Mouse (Mus musculus) neural tube, embryonic 11.5 days (tissue): ENCODE results near the gene Ddo. TPM values are rescaled to one million over a fixed set of nuclear protein-coding genes. Genes with fewer than 3 reads are reported as not detected.

ENCODE experiments used
- ATAC-seq: fragments of 200-750 bp; cut with Nextera tagmentation; 2 replicates; pipeline ENCODE4 v1.8.0; 2017; ENCODE audit warnings: moderate number of reproducible peaks, mild to moderate bottlenecking, moderate TSS enrichment, moderate library complexity; ENCODE audit not compliant: insufficient read depth, low FRiP score, low TSS enrichment
- DNase-seq: peaks from one replicate; pipeline ENCODE4 v3.0.0-alpha.2; 2015; ENCODE audit warnings: low spot score
- H3K27ac ChIP-seq: fragments of 300-500 bp; sonication (generic); 2 replicates; pipeline ENCODE4 v1.5.1; 2014; ENCODE audit warnings: low read depth, mild to moderate bottlenecking, low read length
- H3K27me3 ChIP-seq: fragments of 300-500 bp; sonication (generic); 2 replicates; pipeline ENCODE4 v1.6.1; 2014; ENCODE audit warnings: mild to moderate bottlenecking, low read length, mixed read lengths; ENCODE audit not compliant: control insufficient read depth, insufficient read depth
- H3K36me3 ChIP-seq: fragments of 300-500 bp; sonication (generic); 2 replicates; pipeline ENCODE4 v1.6.1; 2014; ENCODE audit warnings: mild to moderate bottlenecking, low read length, moderate library complexity, mixed read lengths; ENCODE audit not compliant: control insufficient read depth, insufficient read depth
- H3K4me1 ChIP-seq: fragments of 300-500 bp; sonication (generic); 2 replicates; pipeline ENCODE4 v1.6.1; 2014; ENCODE audit warnings: low read length, mixed read lengths; ENCODE audit not compliant: control insufficient read depth, insufficient read depth
- H3K4me2 ChIP-seq: fragments of 300-500 bp; sonication (generic); 2 replicates; pipeline ENCODE4 v1.6.1; 2014; ENCODE audit warnings: low read depth, mild to moderate bottlenecking, moderate library complexity
- H3K4me3 ChIP-seq: fragments of 300-500 bp; sonication (generic); 2 replicates; pipeline ENCODE4 v1.5.1; 2014; ENCODE audit warnings: low read depth, low read length
- H3K9ac ChIP-seq: fragments of 300-500 bp; sonication (generic); 2 replicates; pipeline ENCODE4 v1.6.1; 2014; ENCODE audit warnings: mild to moderate bottlenecking, low read length
- H3K9me3 ChIP-seq: fragments of 300-500 bp; sonication (generic); 2 replicates; pipeline ENCODE4 v1.6.1; 2016; ENCODE audit warnings: low read length; ENCODE audit not compliant: control insufficient read depth
- WGBS: fragments of 180-500 bp; shearing (Covaris S2); extraction: QIAGEN DNeasy Blood & Tissue Kit; methylation state at CpG from one replicate; pipeline ENCODE4 v1.1.7; 2014; 5-methylcytosine and 5-hydroxymethylcytosine counted together
- polyA plus RNA-seq: library from polyadenylated mRNA; unstranded; fragments of >200 nt; fragmentation: Nextera tagmentation; extraction: Ambion mirVana; gene quantifications from 2 replicates; pipeline ENCODE4 v1.2.1, GENCODE M21; 2014

Gene Ddo
- polyA plus RNA-seq, 1 experiment from 2014 or later, result 0.13 TPM

GRCm38 (mm10) chr10:40673297-40673665 lies 43.5 kb downstream of the Ddo start:
- Histone ChIP-seq H3K36me3 (no peaks in the 10 kb centered on the region), H3K9me3 (no peaks in the 10 kb centered on the region), H3K4me2 (no peak overlapping the region), H3K9ac (no peak overlapping the region), H3K4me1 (0 out of 2 replicates have a peak, but pooled peaks cover 5% of the 10 kb centered on the region), H3K4me3 (no peak overlapping the region), H3K27me3 (no peaks in the 10 kb centered on the region), H3K27ac (no peak overlapping the region)
- ATAC-seq, result no peak
- 58% methylated on average over 7 of the region's 7 CpGs for WGBS
- DNase-seq, result no peak

GRCm38 (mm10) chr10:40674151-40674550 lies 44.3 kb downstream of the Ddo start:
- H3K27me3 ChIP-seq, result no peaks in the 10 kb centered on the region
- 14% methylated on average over 13 of the region's 13 CpGs for WGBS
- DNase-seq, result peak; percentile 36
- no peak for ATAC-seq
- H3K9me3 ChIP-seq, result no peaks in the 10 kb centered on the region
- no peaks in the 10 kb centered on the region for H3K36me3 ChIP-seq
- H3K4me1 ChIP-seq, result 0 out of 2 replicates have a peak, but pooled peaks cover 5% of the 10 kb centered on the region
- H3K4me2 ChIP-seq, result peak overlapping the region; percentile 27
- H3K4me3 ChIP-seq, result no peak overlapping the region
- H3K9ac ChIP-seq, result 0 out of 2 replicates have a peak overlapping the region, but pooled peaks have one; percentile 27
- H3K27ac ChIP-seq, result no peak overlapping the region

- ATAC-seq (no peak), DNase-seq (no peak)
- Histone ChIP-seq H3K9me3 (no peaks in the 10 kb centered on the region), H3K27me3 (no peaks in the 10 kb centered on the region), H3K9ac (no peak overlapping the region), H3K4me2 (no peak overlapping the region), H3K27ac (no peak overlapping the region), H3K36me3 (no peaks in the 10 kb centered on the region), H3K4me1 (0 out of 2 replicates have a peak, but pooled peaks cover 5% of the 10 kb centered on the region), H3K4me3 (no peak overlapping the region)
- WGBS, result 90% methylated on average over 7 of the region's 7 CpGs
These were observed 46.1 kb downstream of the Ddo start for GRCm38 (mm10) chr10:40675921-40676320.

GRCm38 (mm10) chr10:40678477-40678876 lies 48.7 kb downstream of the Ddo start:
- H3K27me3 ChIP-seq, result 0 out of 2 replicates have a peak, but pooled peaks cover 2% of the 10 kb centered on the region
- no peak overlapping the region for H3K4me3 ChIP-seq
- DNase-seq (no peak), ATAC-seq (no peak)
- no peaks in the 10 kb centered on the region for H3K36me3 ChIP-seq
- no peak overlapping the region for H3K4me2 ChIP-seq
- H3K27ac ChIP-seq, result no peak overlapping the region
- 0 out of 2 replicates have a peak, but pooled peaks cover 3% of the 10 kb centered on the region for H3K4me1 ChIP-seq
- WGBS, result 88% methylated on average over 3 of the region's 3 CpGs
- H3K9ac ChIP-seq, result no peak overlapping the region
- H3K9me3 ChIP-seq, result no peaks in the 10 kb centered on the region

- Histone ChIP-seq H3K9ac (no peak overlapping the region), H3K27ac (no peak overlapping the region), H3K36me3 (no peaks in the 10 kb centered on the region), H3K9me3 (no peaks in the 10 kb centered on the region), H3K4me2 (0 out of 2 replicates have a peak overlapping the region, but pooled peaks have one; percentile 99), H3K4me1 (0 out of 2 replicates have a peak, but pooled peaks cover 3% of the 10 kb centered on the region), H3K4me3 (no peak overlapping the region), H3K27me3 (0 out of 2 replicates have a peak, but pooled peaks cover 2% of the 10 kb centered on the region)
- 35% methylated on average over 8 of the region's 8 CpGs for WGBS
- ATAC-seq (no peak), DNase-seq (no peak)
These were observed 52.7 kb downstream of the Ddo start for GRCm38 (mm10) chr10:40682470-40682869.

GRCm38 (mm10) chr10:40683092-40683867 lies 53.5 kb downstream of the Ddo start, which contains the start of gene Mettl24:
Gene Mettl24 (plus strand): TSS chr10:40683282.
- WGBS, result under 1% methylated on average over 47 of the region's 50 CpGs
- peak; percentile 69 for ATAC-seq

GRCm38 (mm10) chr10:40683868-40684253 lies 54.0 kb downstream of the Ddo start:
- no peak overlapping the region for H3K4me3 ChIP-seq
- DNase-seq (no peak), ATAC-seq (no peak)
- no peak overlapping the region for H3K9ac ChIP-seq
- 0 out of 2 replicates have a peak, but pooled peaks cover 3% of the 10 kb centered on the region for H3K4me1 ChIP-seq
- 63% methylated on average over 9 of the region's 9 CpGs for WGBS
- H3K27me3 ChIP-seq, result 0 out of 2 replicates have a peak, but pooled peaks cover 2% of the 10 kb centered on the region
- peak overlapping the region; percentile 99 for H3K4me2 ChIP-seq
- H3K36me3 ChIP-seq, result no peaks in the 10 kb centered on the region
- H3K27ac ChIP-seq, result no peak overlapping the region
- no peaks in the 10 kb centered on the region for H3K9me3 ChIP-seq

More at GRCm38 (mm10) chr10:40683092-40683867, 53.5 kb downstream of the Ddo start, which contains the start of gene Mettl24:
- no peaks in the 10 kb centered on the region for H3K9me3 ChIP-seq
- H3K4me2 ChIP-seq, result peak within 1 kb of the TSS; percentile 99
- peak within 1 kb of the TSS; percentile 78 for H3K9ac ChIP-seq
- H3K27me3 ChIP-seq, result 0 out of 2 replicates have a peak, but pooled peaks cover 2% of the 10 kb centered on the region
- H3K36me3 ChIP-seq, result no peaks in the 10 kb centered on the region
- DNase-seq, result peak; percentile 77
- peak within 1 kb of the TSS; percentile 58 for H3K4me3 ChIP-seq
- H3K4me1 ChIP-seq, result 0 out of 2 replicates have a peak, but pooled peaks cover 3% of the 10 kb centered on the region
- no peak within 1 kb of the TSS for H3K27ac ChIP-seq

GRCm38 (mm10) chr10:40684326-40684725 lies 54.5 kb downstream of the Ddo start:
- Histone ChIP-seq H3K4me3 (no peak overlapping the region), H3K27me3 (0 out of 2 replicates have a peak, but pooled peaks cover 2% of the 10 kb centered on the region), H3K9me3 (no peaks in the 10 kb centered on the region), H3K4me1 (0 out of 2 replicates have a peak, but pooled peaks cover 3% of the 10 kb centered on the region), H3K4me2 (no peak overlapping the region), H3K9ac (no peak overlapping the region), H3K36me3 (no peaks in the 10 kb centered on the region), H3K27ac (no peak overlapping the region)
- WGBS, result 95% methylated on average over 7 of the region's 7 CpGs
- ATAC-seq (no peak), DNase-seq (no peak)
